Mouse (Mus musculus) CH12.LX (cell line): ENCODE results near the gene Ccdc24. TPM values are rescaled to one million over a fixed set of nuclear protein-coding genes. Genes with fewer than 3 reads are reported as not detected.

ENCODE experiments used
- DNase-seq: peaks from one replicate; pipeline ENCODE4 v3.0.0-alpha.2; 2013; ENCODE audit errors: extremely low read depth
- H3K27ac ChIP-seq: 2 replicates; pipeline ENCODE4 v1.5.1; 2012; ENCODE audit warnings: low read depth, mild to moderate bottlenecking, control low read depth, moderate library complexity; ENCODE audit not compliant: insufficient read depth
- H3K27me3 ChIP-seq: replicated peaks from 2 replicates; pipeline ENCODE3; 2012; ENCODE audit warnings: inconsistent platforms
- H3K36me3 ChIP-seq, 2 experiments: replicated peaks in 1 of 2; 2 replicates each; pipeline versions ENCODE3 to v1.6.1; 2012; ENCODE audit warnings: inconsistent platforms in 1 of 2, low read length in 1 of 2, mild to moderate bottlenecking in 1 of 2, mixed read lengths in 1 of 2, moderate library complexity in 1 of 2; ENCODE audit not compliant: control insufficient read depth in 1 of 2, insufficient read depth in 1 of 2
- H3K4me1 ChIP-seq, 2 experiments: 2 replicates each; pipeline ENCODE4 v1.6.1; 2012; ENCODE audit warnings: inconsistent platforms in 1 of 2, moderate library complexity in 1 of 2; ENCODE audit not compliant: insufficient read depth in 2 of 2, control insufficient read depth in 1 of 2
- H3K4me2 ChIP-seq: 2 replicates; pipeline ENCODE4 v1.6.1; 2012; ENCODE audit warnings: low read depth, mild to moderate bottlenecking, control low read depth; ENCODE audit not compliant: poor library complexity, insufficient read depth, severe bottlenecking
- H3K4me3 ChIP-seq, 3 experiments: fragments of 150-350 bp in 1 of 3; sonication (generic) in 1 of 3; replicated peaks in 1 of 3; 2 replicates each; pipeline versions ENCODE3 to v1.5.1; 2011 to 2012; ENCODE audit warnings: low read depth in 2 of 3, low read length in 2 of 3, mild to moderate bottlenecking in 2 of 3, moderate library complexity in 2 of 3, control low read depth in 1 of 3, improper control_type of control experiment in 1 of 3, inconsistent platforms in 1 of 3, mixed read lengths in 1 of 3; ENCODE audit not compliant: poor library complexity in 1 of 3
- H3K79me2 ChIP-seq: replicated peaks from 2 replicates; pipeline ENCODE4 v1.6.1; 2012; ENCODE audit warnings: mild to moderate bottlenecking, moderate library complexity; ENCODE audit not compliant: control insufficient read depth, poor library complexity, insufficient read depth, severe bottlenecking; ENCODE audit errors: extremely low read depth
- H3K9ac ChIP-seq: 2 replicates; pipeline ENCODE4 v1.6.1; 2012; ENCODE audit warnings: low read depth, mild to moderate bottlenecking, control low read depth, moderate library complexity; ENCODE audit not compliant: insufficient read depth
- H3K9me3 ChIP-seq: replicated peaks from 2 replicates; pipeline ENCODE3; 2012; ENCODE audit warnings: low read length, inconsistent platforms, mixed read lengths
- CHD2 ChIP-seq: IDR thresholded peaks from 2 replicates; pipeline ENCODE4 v1.6.1; 2011; ENCODE audit warnings: low read length, improper control_type of control experiment
- CTCF ChIP-seq, 2 experiments: IDR thresholded peaks in 1 of 2; conservative IDR thresholded peaks in 1 of 2; 2 replicates each; pipeline ENCODE4 v1.5.1; 2011 to 2012; ENCODE audit warnings: low read depth in 2 of 2, low read length in 2 of 2, improper control_type of control experiment in 1 of 2, inconsistent platforms in 1 of 2, mild to moderate bottlenecking in 1 of 2, moderate library complexity in 1 of 2
- ELF1 ChIP-seq: IDR thresholded peaks from 2 replicates; pipeline ENCODE4 v1.6.1; 2014; ENCODE audit warnings: low read depth, mild to moderate bottlenecking, inconsistent platforms, low read length, improper control_type of control experiment
- EP300 ChIP-seq: IDR thresholded peaks from 2 replicates; pipeline ENCODE4 v1.6.1; 2011; ENCODE audit warnings: low read length, improper control_type of control experiment
- GABPA ChIP-seq: IDR thresholded peaks from 2 replicates; pipeline ENCODE4 v1.6.1; 2012; ENCODE audit warnings: low read depth, low read length, improper control_type of control experiment, inconsistent platforms; ENCODE audit not compliant: insufficient replicate concordance
- HCFC1 ChIP-seq: IDR thresholded peaks from 2 replicates; pipeline ENCODE4 v1.6.1; 2012; ENCODE audit warnings: low read depth, mild to moderate bottlenecking, inconsistent platforms, low read length, improper control_type of control experiment
- JUND ChIP-seq: conservative IDR thresholded peaks from 2 replicates; pipeline ENCODE4 v1.6.1; 2011; ENCODE audit warnings: low read depth, low read length, improper control_type of control experiment
- KAT2A ChIP-seq: IDR thresholded peaks from 2 replicates; pipeline ENCODE4 v1.6.1; 2012; ENCODE audit warnings: low read length, improper control_type of control experiment, inconsistent platforms; ENCODE audit not compliant: insufficient replicate concordance
- PAX5 ChIP-seq: IDR thresholded peaks from 2 replicates; pipeline ENCODE4 v1.6.1; 2012; ENCODE audit warnings: low read length, inconsistent platforms, mixed read lengths
- POLR2A ChIP-seq: IDR thresholded peaks from 2 replicates; pipeline ENCODE4 v1.6.1; 2011; ENCODE audit warnings: low read depth, mild to moderate bottlenecking, improper control_type of control experiment, low read length
- POLR2AphosphoS2 ChIP-seq: IDR thresholded peaks from 2 replicates; pipeline ENCODE4 v1.6.1; 2011; ENCODE audit warnings: low read depth, low read length, improper control_type of control experiment
- SMC3 ChIP-seq: IDR thresholded peaks from 2 replicates; pipeline ENCODE4 v1.6.1; 2011; ENCODE audit warnings: low read depth, low read length, improper control_type of control experiment
- USF1 ChIP-seq: IDR thresholded peaks from 2 replicates; pipeline ENCODE4 v1.6.1; 2014; ENCODE audit warnings: low read depth, mild to moderate bottlenecking, inconsistent platforms, low read length, improper control_type of control experiment
- ZKSCAN1 ChIP-seq: IDR thresholded peaks from 2 replicates; pipeline ENCODE4 v1.6.1; 2012; ENCODE audit warnings: low read depth, inconsistent platforms, low read length, improper control_type of control experiment, borderline replicate concordance
- ZMIZ1 ChIP-seq: IDR thresholded peaks from 2 replicates; pipeline ENCODE4 v1.6.1; 2012; ENCODE audit warnings: low read depth, mild to moderate bottlenecking, inconsistent platforms, low read length, improper control_type of control experiment
- dilution Hi-C: fragments of 300-500 bp; cut with MboI; formaldehyde crosslinking; loops from 2 replicates; pipeline ENCODE4 v1.14.3; 2020; ENCODE audit warnings: low sequenced_read_pairs; ENCODE audit not compliant: extremely low pct_unique_long_range_greater_than_20kb, extremely low pct_ligation_motif_present
- in situ Hi-C: fragments of 300-500 bp; cut with MboI; formaldehyde crosslinking; loops from 3 replicates; pipeline ENCODE4 v1.14.3; 2019; ENCODE audit warnings: low sequenced_read_pairs, low pct_ligation_motif_present, low pct_unique_long_range_greater_than_20kb, mixed read lengths
- polyA plus RNA-seq: library from polyadenylated mRNA; unstranded; fragments of >175 nt; gene quantifications from 2 replicates; pipeline ENCODE4 v1.2.1, GENCODE M21; 2012; ENCODE audit warnings: low read depth; ENCODE audit not compliant: insufficient read length
- total RNA-seq, 2 experiments: library from RNA; depleted of rRNA; stranded (reverse); fragments of 300-350 nt in 1 of 2; fragments of >200 nt in 1 of 2; gene quantifications; 2 replicates each; pipeline ENCODE4 v1.2.3; 2012 to 2014

Gene Ccdc24
- total and polyA plus RNA-seq, 3 experiments: 0.81 to 0.93 TPM; not detected in 1

- peaks cover 6 to 53% of the 10 kb centered on the region in 2 experiments; a peak in 3 of 4 replicates for H3K4me1 ChIP-seq
- dilution Hi-C loops: no loop called here
These were observed 40.4 kb upstream of the Ccdc24 start for GRCm38 (mm10) chr4:117912685-117913273.

GRCm38 (mm10) chr4:117912131-117912561 lies 39.8 kb upstream of the Ccdc24 start:
- no peak for DNase-seq
- Histone ChIP-seq H3K9ac (no peak overlapping the region), H3K27ac (no peak overlapping the region), H3K36me3 (peaks cover 21 to 57% of the 10 kb centered on the region in 2 experiments)
- no peak for TF ChIP-seq GABPA
- TF ChIP-seq KAT2A: no peak
- TF ChIP-seq ELF1: no peak
- TF ChIP-seq CTCF (conservative IDR thresholded peaks at IDR 0.05 in 1 of 2, IDR thresholded peaks at IDR 0.05 in 1 of 2; ENCODE audit: low read depth in 2 of 2, low read length in 2 of 2): no peak
- no peak for TF ChIP-seq HCFC1
- no peak for TF ChIP-seq ZKSCAN1
- TF ChIP-seq USF1: no peak
- TF ChIP-seq ZMIZ1: no peak
- TF ChIP-seq PAX5: no peak
- no peak for TF ChIP-seq POLR2A
- TF ChIP-seq, all 38 proteins: peak for 0
- peaks cover 12% of the 10 kb centered on the region; the same call in 1 of the 2 replicates for H3K79me2 ChIP-seq
- dilution Hi-C loops (no loop called here), in situ Hi-C loops (loop anchor here (10.0 kb wide), 1 partner anchor 153 kb away; no protein-coding TSS in a partner anchor)
- no peak overlapping the region for H3K4me3 ChIP-seq
- H3K9me3 ChIP-seq: no peaks in the 10 kb centered on the region
- H3K27me3 ChIP-seq: no peaks in the 10 kb centered on the region
- H3K4me1 ChIP-seq: peaks cover 6 to 49% of the 10 kb centered on the region in 2 experiments; a peak in 3 of 4 replicates
- no peak overlapping the region for H3K4me2 ChIP-seq

More at GRCm38 (mm10) chr4:117912685-117913273, 40.4 kb upstream of the Ccdc24 start:
- H3K9me3 ChIP-seq: no peaks in the 10 kb centered on the region
- H3K4me3 ChIP-seq: no peak overlapping the region
- no peak overlapping the region for H3K9ac ChIP-seq
- DNase-seq: no peak
- peaks cover 17 to 55% of the 10 kb centered on the region in 2 experiments for H3K36me3 ChIP-seq
- in situ Hi-C loops: loop anchor here (10.0 kb wide), 1 partner anchor 152 kb away; no protein-coding TSS in a partner anchor
- no peak overlapping the region for H3K27ac ChIP-seq
- TF ChIP-seq POLR2AphosphoS2 (no peak), HCFC1 (no peak), JUND (no peak), CHD2 (no peak), USF1 (no peak), ELF1 (no peak), SMC3 (no peak), EP300 (no peak)
- H3K4me2 ChIP-seq: no peak overlapping the region
- no peaks in the 10 kb centered on the region for H3K27me3 ChIP-seq
- peaks cover 12% of the 10 kb centered on the region; the same call in 1 of the 2 replicates for H3K79me2 ChIP-seq
